Mouse (Mus musculus): Measurements from ENCODE around the gene Slc22a5. TPM values are rescaled to one million over a fixed set of nuclear protein-coding genes. Genes with fewer than 3 reads are reported as not detected.
"Not testable (repeated sequence)": the region's sequence is repeated elsewhere in the genome, so short reads cannot be mapped to it uniquely, and the experiment has no call there.

Gene Slc22a5
- 1 to 10 TPM; 9.2 to 9.3 TPM for total RNA-seq (2021)

DNA sequence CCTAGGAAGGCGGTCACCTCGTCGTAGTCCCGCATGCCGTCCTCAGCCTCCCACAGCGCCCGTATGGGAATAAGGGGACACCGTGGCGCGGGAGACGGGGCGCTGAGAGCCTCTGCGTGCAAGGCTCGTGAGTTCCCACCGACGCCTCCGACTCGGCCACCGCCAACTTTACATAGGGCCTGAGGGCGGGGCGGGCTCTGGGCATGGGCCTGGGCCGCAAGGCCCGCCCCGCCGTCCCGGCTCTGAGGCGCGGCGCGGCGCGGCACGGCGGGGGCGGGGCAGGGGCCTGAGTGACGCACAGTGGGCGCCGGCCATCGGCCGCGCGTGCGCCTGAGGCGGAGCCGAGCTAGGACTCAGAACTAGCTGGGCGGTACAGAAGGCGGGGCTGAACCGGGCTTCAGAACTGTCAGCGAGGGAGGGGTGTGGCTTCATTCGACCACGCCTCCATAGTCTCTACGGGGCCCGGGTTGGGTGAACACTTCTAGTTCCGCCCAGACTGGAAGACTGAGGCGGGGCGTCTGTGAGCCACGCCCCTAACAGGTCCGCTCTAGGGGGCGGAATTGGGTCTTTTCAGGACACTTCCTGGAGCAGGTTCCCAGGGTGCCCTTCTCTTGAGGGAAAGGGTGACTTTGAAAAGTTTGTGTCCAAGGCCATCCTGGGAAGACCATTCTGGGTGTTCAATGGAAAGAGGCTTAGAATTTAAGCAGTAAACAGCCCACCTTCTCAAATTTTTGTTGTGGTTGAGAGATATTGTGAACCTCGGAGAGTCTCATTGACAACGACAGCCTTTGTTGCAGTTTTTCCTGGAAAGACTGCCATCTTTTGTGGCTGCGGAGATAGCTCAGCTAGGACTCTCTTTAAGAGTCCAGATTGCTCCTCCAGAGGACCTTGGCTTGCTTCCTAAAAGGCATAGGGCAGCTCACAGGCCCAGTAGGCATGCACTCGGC is at the start of gene Slc22a5:
Gene Slc22a5, minus strand, starts transcription at position 156 of the 947 bp plus-strand sequence.
- peak; percentile 97 to 98 for DNase-seq

DNA sequence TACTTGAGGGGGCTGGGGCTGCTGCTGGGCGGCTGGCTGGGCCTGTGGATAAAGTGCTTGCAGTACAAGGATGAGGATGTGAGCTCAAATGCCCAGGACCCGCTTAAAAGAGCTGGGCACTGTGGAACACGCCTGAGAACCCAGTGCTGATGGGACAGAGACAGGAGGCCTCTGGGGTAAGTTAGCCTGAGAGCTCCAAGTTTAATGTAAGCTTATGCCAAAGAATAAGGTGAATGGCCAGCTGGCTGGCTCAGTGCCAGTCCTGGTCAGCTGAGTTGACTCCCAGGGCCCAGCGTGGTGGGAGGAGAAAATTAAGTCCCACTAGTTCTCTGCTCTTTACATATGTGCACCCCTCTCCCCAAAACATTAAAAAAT is 40.5 kb upstream of the Slc22a5 start:
- not testable (repeated sequence) for DNase-seq

DNA sequence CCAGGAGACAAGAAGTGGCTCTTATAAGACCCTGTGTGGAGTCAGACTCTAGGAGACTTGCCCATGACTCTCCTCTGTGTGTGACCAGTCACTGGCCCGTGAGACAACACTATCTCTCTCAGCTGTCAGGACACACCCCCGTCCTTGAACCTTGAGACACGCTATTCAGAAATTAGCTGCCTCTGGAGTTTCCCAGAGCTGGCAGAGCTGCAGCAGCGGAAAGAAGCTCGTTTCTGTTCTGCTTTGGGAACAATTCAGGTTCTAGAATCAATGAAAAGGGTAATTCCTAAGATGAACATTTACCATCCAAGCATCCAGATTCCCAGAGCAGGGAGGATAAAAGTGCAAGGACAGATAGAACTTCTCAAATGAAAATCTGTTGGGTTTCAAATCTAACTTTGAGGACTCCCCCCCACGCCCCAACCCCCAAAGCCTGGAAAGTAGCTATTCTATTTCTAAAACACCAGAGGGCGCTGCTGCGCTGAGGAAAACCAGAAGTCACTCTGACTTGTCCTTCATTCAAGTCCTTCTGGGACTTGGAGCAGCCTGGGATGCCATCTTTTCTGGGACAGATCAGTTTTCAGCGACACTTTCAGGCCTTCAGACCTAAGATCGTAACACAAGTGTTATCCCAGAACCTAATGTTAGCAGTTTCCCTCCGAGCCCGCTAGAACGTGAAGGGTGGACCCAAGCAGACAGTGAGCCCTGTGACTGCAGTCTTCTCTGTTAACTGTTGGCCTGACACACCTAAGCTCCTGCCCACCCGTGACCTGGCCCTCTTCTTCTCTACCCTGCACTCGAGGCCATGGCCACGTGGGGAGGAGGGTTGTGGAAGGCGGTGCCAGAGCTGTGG is 39.9 kb upstream of the Slc22a5 start:
- peak; percentile 32 to 44 for DNase-seq

DNA sequence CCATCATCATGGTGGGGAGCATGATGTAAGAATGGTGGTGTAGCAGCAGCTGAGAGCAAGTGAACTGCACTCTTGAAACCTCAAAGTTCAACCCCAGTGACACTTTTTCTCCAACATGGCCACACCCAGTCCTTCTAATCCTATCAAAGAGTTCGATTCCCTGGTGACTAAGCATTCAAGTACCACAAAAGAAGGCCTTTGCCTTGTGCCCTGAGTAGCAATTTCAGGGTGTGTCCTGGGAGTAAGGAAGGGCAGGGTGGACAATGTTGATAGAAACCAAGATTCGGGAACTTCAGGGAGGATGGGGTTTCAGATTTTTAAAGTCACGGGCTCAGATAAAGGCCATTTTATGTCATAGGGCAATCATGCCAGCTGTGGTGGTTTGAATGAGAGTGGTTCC is 38.3 kb upstream of the Slc22a5 start:
- DNase-seq = no peak

DNA sequence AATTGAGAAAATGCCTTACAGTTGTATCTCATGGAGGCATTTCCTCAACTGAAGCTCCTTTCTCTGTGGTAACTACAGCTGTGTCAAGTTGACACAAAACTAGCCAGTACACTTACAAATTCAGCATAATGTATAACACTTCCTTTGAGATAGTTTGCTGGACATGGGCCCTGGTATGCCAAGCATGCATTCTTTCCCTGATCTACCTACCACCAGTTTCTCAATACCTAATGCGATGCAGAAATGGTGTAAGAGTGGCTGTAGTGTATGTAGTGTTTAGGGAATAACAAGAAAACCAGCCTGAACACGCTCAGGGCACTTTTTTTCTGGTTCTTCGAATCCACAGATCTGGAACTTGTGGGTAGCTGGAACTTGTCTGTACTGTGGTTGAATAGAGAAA is 37.1 kb upstream of the Slc22a5 start:
- no peak for DNase-seq

DNA sequence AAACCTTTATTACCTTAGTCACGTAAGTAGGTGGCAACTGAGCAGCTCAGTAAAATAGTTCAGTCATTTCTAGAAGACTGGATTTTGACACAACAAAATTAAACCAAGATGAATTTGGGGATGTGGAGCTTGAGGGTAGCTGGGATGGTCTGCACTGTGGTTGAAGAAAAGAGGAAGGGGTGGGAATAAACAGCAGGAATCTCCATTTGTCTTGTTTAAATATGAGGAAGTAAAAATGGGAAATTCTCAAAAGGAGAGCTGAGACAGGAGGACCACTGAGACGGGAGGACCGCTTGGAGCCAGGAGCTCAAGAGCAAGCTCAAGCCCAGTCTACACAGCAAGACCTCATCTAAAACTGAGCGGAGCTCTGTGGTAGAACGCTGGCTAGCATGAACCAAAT is 34.8 kb upstream of the Slc22a5 start:
- no peak for DNase-seq

DNA sequence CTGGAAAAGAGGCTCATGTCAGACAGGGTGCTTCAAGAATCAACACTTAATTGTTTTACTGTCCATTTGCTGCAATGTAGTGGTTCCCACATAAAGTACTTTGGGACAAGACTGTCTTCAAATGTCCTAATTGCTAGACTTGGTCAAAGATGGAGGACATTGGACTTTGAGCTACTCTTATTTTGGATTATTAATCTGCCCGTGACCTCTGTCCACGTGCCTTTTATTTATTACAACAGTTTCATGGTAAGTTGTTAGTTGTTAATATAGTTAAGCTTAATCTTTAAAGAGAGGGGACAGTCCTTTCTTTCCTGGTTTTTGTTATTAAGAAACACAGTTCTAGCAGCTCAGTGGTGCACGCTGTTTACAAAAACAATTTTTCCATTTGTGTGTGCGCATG is 27.4 kb upstream of the Slc22a5 start:
- DNase-seq = no peak

DNA sequence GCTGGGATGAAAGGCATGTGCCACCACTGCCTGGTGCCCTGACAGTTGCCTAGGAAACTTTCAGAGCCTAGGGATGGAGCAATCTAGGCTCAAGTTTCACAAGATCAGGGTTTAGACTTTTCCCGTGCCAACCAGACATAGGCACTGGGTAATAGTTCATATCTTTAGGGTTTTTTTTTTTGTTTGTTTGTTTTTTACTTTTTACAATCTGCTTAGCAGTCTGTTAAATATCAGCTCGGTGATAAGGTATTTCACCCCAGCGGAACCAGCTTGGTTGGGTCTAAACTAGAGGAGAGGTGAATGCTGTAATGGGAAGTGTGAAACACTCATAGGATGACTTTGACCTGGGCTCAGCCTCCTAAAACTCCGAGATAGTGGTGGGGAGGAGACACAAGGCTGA is 19.6 kb upstream of the Slc22a5 start:
- no peak for DNase-seq

DNA sequence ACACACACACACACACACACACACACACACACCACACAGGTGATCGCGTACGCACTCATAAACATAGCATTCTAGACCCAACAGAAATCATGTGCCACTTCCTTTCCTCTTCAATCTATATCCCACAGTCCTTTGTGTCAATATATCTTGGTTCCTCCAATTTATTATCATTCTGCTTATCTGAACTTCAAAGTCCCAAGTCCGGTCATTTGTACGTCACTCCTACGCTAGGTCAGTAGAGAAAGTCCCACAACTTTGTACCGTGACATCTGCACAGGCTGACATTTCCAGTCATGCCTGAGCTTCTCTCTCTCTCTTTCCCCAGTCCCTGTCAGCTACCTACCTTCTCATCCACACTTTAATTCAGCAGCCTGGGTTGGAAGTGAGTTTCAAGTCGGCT is 17.2 kb upstream of the Slc22a5 start:
- DNase-seq = no peak

DNA sequence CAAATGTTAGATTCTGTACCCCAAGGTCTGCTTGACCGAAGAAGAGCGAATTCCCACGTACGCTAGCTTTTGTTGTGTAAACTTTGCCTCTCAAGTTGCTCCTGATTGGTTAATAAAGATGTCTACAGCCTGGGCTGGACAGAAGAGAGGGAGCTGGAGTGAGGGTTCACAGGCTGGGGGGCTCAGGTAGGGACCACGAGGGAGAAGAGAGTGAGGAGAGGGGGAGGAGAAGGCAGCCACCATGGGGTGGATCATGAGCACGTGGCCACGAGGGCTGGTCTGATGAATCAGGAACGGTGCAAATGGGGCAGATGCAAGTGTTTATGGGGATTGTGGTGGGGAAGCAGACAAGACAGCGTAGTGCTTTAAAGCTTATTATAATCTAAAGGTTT is 13.1 kb upstream of the Slc22a5 start:
- DNase-seq = no peak

DNA sequence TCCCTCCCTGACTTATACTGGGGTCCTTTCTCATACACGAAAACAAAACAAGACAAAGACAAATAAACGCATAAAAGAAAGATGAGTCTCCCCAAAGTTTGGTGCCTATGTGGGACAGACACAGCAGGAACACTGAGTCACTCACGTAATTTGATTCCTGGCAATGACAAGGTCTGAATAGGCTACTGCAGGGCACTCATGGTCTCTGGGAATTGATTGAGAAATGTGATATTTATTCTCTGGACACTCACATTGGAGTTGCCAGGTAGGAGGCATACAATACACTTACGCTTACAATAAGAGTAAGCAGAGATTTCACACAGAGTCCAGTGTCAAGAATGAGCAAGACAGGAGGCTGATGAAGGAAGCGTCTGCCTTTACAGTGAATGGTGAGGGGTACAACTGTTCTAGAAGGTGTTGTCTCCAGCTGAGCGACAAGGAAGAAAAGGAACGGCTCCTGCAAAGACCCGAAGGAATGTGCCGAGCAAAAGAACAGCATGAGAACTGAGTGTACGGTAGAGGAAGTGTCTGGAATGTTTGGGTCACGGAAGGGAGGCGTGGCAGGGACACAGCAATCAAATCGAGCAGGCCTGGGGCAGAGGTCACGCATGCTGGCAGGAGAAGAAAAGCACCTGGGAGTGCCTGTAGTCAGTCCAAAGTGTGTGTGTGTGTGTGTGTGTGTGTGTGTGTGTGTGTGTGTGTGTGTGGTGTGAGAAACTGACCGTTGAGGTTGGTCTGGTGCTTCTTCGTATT is 12.5 kb upstream of the Slc22a5 start:
- DNase-seq = no peak

DNA sequence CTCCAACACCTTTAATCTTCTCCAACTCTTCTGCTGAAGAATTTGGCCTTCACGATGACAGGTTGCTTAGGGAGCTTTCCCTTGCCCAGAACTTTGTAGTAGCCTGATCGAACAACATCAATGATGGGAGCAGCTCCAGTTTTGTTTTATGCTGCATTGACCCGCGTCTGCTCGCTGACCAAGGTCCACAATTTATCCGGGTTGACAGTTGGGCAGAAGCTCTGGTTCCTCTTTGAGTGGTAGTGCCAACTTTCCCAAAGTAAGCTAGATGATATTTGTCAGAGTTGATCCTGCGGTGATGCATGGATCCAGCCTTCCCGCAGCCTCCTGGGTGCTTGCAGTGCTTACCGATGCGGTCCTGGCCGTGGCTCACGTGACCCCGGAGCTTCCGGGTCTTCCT is 11.3 kb upstream of the Slc22a5 start:
- no peak for DNase-seq

DNA sequence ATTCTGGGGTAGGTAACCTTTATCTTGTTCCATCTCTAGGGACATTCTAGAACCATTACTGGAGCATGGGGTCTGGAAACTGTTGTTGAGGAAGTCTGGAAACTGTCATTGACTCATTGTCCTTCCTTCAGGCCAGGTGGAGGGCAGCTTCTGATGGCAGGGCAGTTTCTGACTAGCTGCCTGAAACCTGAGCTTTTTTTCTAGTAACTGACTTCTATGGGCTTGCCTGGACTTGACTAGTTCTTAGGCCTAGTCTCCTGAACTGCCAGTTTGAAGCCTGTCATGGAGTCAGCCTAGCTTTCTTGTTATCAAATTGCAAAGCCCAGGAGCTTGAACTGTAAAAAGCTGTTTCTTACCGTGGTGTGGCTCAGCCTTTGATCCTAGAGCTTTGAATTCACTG is 9.5 kb upstream of the Slc22a5 start:
- no peak for DNase-seq

DNA sequence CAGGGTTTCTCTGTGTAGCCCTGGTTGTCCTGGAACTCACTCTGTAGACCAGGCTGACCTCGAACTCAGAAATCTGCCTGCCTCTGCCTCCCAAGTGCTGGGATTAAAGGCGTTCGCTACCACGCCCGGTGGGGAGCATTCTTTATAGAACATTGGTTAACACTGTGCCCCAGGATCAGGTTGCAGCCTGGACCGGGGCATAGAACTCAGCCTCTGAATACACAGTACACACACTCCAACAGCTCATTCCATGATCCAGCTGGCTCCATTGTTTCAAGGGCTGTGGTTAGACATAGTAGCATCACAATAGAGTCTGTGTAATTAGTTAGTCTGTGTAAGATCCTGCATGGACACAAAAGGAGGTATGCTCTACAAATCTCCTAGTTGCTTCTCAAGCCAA is 8.5 kb upstream of the Slc22a5 start:
- DNase-seq = no peak

DNA sequence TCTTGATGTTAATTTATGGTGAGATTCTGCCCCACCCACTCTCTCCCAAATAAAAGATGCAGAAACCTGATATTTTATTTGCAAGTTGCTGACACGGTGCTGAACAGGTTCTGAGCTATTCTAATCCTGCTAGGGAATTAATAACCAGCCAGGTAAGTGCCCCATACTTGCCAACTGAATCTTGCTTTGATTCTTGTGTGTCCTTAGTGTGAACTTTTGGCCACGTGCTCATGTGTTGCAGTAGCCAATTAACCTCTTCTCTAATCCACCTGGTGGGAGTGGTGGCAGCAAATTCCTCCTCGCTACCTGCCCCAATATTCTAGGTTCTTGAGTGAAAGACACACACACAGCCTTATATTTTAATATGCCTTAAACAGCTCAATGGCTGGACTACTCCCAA is 7.5 kb upstream of the Slc22a5 start:
- DNase-seq = no peak

DNA sequence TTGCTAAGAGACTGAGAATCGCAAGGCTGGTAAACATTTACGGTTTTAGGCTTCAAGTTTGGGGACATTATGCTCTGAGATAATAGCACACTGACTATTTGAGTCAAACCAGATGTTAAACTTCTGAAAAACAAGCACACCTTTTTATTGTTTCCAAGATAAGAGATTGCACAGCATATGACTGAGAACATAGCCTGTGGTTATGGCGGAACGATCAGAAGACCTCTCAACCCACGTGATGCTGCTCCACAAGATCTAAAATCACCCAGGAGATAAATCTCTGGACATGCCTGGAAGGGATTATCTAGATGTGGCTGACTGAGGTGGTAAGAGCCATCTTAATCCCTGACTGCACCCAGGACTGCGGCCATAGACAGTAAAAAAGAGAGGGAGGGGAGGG is 5.5 kb upstream of the Slc22a5 start:
- no peak for DNase-seq

DNA sequence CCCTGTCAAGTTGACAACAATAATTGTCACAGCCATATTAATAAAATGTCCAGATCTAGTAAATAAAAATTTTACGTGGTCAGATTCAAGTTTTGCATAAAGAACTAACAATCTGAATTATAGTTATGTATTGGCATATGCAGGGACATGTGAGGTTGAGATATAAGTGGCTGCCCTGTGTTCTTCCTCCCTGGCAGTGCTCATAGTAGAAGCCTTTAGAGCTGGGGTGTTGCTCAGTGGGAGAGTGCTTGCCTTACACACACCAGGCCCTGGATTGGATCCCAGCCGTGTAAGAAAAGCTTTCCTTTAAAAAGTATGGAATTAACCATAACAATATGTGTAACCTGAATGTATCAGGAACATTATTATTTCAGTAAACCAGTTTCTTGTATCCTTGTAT is 2.0 kb upstream of the Slc22a5 start:
- DNase-seq = no peak

DNA sequence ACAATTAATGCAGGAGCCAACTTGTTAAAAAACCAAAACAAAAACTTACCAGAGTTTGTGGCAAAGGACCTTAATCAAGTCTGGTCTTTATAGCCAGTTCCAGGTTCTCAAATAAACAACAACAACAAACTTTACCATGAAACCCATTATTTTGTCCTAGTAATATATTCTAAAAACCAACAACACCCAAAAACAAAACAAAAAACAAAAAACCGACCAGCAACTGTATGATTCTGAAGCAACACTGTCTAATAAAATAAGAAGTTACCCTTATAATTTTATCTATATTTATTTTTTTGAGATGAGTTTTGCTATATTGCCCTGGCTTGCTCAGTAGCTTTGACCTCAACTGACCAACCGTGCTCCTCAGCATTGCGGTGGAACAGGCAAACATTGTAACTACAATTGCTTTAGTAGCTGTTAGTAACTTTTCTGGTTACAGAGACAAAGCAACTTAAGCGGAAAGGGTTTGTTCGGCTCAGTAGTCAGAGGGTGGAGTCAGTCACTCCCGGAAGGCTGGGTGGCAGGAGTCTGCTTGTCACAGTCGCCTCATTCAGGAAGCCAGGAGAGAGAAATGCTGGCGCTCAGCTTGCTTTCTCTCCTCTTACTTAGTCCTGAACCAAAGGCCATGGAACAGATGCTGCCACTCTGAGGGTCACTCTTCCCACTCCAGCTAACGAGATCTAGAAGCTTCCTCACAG is 1.4 kb upstream of the Slc22a5 start:
- DNase-seq = no peak

DNA sequence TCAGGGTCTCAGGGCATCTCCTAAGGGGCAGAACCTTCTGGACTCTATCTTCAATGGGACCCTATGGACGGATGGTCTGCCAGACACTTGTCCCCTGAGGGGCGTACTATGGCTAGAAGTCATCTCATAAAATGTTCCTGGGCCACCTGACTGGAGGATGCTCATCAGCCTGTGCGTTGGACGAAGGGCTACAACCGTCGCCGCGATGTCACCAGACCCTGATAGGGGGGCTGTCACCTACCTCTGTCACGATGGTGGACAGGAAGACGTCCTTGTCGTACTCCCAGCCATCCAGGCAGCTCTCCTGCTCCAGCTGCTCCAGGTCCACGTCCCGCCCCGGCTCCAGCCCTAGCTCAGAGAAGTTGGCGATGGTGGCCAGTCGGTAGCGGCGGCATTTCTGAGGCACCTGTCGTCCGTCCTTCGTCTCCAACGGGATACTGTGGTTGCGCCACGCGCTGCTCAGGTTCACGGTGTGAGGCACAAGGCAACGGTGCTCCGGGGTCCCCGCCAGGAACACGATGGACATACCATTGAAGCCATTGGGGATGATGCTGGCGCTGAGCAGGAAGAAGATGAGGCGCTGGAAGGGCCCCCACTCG is 455 bp downstream of the Slc22a5 start:
- DNase-seq = peak in 1 of 2 experiments; percentile 5

DNA sequence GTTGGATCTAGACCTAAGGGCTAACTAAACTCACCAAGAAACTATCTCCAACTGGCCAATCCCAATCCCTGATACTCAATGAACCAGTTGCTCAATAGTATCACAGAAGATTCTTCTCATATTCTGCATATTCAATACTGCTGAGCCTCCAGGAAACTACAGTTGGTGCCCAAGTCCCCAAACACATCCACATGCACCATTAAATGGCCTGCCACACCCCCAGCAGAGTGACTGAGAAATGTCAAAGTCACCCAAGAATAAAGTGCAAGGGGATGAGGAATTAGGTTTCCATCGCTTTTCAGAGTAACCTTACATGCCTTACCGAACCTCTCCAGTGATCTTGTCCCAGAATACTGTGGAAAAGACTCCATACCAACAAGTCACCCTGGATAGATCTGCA is 1.2 kb downstream of the Slc22a5 start:
- DNase-seq = no peak

DNA sequence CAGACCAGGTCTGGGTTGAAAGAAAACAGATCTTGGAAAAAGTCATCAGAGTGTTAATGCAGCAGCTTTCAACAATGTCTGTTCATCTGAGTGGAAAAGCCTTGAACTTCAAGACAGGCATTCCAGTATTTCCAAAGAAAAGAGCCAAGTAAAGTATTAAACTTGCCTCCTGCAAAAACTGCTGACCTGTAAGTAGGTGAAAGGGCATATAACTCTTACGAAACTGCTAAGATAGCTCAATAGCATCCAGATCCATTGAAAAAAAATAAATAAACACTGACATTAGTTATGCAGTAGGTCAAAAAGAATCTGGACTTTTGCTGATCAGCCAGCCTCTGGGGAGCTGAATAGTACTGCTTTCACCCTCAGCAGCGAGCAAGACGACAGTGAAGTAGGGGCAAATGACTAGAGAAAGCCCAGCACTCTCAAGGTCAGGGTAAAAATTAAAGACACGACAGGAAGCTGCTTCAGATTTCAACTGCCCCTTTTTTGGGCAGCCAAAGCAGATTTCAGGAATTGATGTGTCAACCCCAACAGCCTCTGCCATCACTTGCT is 2.3 kb downstream of the Slc22a5 start:
- DNase-seq = no peak

DNA sequence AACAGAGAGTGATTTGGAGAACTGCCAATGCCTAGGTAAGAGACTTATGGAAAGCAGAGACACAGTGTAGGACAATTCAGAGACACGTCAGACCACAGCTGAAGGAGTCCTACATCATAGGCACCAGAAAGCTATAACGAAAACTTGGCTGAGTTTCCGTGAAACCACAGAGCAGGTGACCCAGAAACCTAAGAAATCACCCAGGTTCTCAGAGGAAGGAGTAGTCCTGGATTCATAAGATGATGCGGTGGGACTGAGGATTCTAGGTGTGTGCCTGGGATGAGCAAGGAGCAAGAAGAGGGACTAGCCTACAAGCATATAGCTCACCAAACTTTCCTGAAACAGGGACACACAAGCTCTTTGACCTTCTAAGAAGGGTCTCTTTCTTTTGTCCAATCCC is 3.2 kb downstream of the Slc22a5 start:
- DNase-seq = no peak
